Mouse (Mus musculus): ENCODE data around the gene Srp72.
"Not testable (repeated sequence)": the region's sequence is repeated elsewhere in the genome, so short reads cannot be mapped to it uniquely, and the experiment has no call there.

GRCm38 (mm10) chr5:76971115-76971514 lies 3.4 kb upstream of the Srp72 start:
- not testable (repeated sequence) for TF ChIP-seq TAL1, GATA1 (IDR thresholded peaks at IDR 0.05; ENCODE audit: low read length)

All from erythroblast, embryonic 14.5 days (primary cell).